In the genomic region with DNA sequence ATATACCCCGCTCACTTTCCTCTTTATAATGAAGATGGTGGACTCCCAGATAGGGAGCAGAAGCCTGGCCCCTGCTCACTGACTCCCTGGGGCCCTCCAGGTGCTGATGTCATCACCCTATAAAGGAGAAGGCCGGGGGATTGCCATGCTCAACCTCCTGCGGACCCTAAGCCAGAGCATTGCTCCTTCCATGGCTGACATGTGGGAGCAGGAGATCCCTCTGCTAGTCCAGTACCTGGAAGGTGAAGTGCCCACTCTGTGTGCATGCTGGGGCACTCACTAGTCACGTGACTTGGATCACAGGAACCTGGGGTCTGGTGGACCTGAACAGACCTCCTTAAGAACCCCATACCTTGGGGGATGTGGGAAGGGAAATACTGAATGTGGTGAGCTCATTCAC, we compare ENCODE assay signal across 15 mouse cellular contexts. TPM values are rescaled to one million over a fixed set of nuclear protein-coding genes. Genes with fewer than 3 reads are reported as not detected.
DNase-seq lines count a peak whose midpoint lies in the region; ATAC-seq and TF ChIP-seq lines count a peak whose summit lies in the region.
"Had no signal": no experiment of that assay in that cellular context is flagged by ENCODE, and none has a peak within 500 bp of the region (broad histone marks: within the 10 kb centered on the region; RNA-seq: fewer than 3 reads in every experiment).

No protein-coding gene starts in this region.

- 71% methylated on average over 4 of the region's 4 CpGs for WGBS in embryonic facial prominence, embryonic 11.5 days
- WGBS in embryonic facial prominence, embryonic 10.5 days, result 74% methylated on average over 4 of the region's 4 CpGs
- 76% methylated on average over 4 of the region's 4 CpGs for WGBS in hindbrain, embryonic 12.5 days
- 75% methylated on average over 4 of the region's 4 CpGs for WGBS in hindbrain, embryonic 16.5 days
- 73% methylated on average over 4 of the region's 4 CpGs for WGBS in neural tube, embryonic 15.5 days
- 70% methylated on average over 4 of the region's 4 CpGs for WGBS in stomach, postnatal 0 days

- TF ChIP-seq CTCF in stomach, postnatal 0 days (IDR thresholded peaks at IDR 0.05; ENCODE audit: low read depth), result no peak

- no peak overlapping the region for H3K4me3 ChIP-seq in embryonic facial prominence, embryonic 11.5 days (ENCODE audit: low read depth, low read length)
- no peak overlapping the region for H3K4me3 ChIP-seq in embryonic facial prominence, embryonic 10.5 days
- no peak overlapping the region for H3K4me3 ChIP-seq in hindbrain, embryonic 12.5 days
- H3K4me3 ChIP-seq in hindbrain, embryonic 16.5 days (ENCODE audit: low read length), result no peak overlapping the region
- no peak overlapping the region for H3K4me3 ChIP-seq in neural tube, embryonic 15.5 days (replicated peaks)
- no peak overlapping the region for H3K4me3 ChIP-seq in stomach, postnatal 0 days (ENCODE audit: low read depth, low read length)
- H3K4me3 ChIP-seq: limb, embryonic 12.5 days; myocyte had no signal

- H3K36me3 ChIP-seq in embryonic facial prominence, embryonic 11.5 days (replicated peaks; ENCODE audit: control insufficient read depth, insufficient read depth, low read depth, low read length), result no peaks in the 10 kb centered on the region
- H3K36me3 ChIP-seq in embryonic facial prominence, embryonic 10.5 days (replicated peaks), result no peaks in the 10 kb centered on the region
- H3K36me3 ChIP-seq in hindbrain, embryonic 12.5 days, result no peaks in the 10 kb centered on the region
- H3K36me3 ChIP-seq in hindbrain, embryonic 16.5 days (ENCODE audit: control insufficient read depth, insufficient read depth, low read length), result no peaks in the 10 kb centered on the region
- H3K36me3 ChIP-seq in neural tube, embryonic 15.5 days, result no peaks in the 10 kb centered on the region
- no peaks in the 10 kb centered on the region for H3K36me3 ChIP-seq in stomach, postnatal 0 days (ENCODE audit: control insufficient read depth, insufficient read depth, low read length)
- H3K36me3 ChIP-seq: limb, embryonic 12.5 days had no signal

- no peak overlapping the region for H3K27ac ChIP-seq in embryonic facial prominence, embryonic 11.5 days (replicated peaks; ENCODE audit: low read depth, low read length)
- no peak overlapping the region for H3K27ac ChIP-seq in embryonic facial prominence, embryonic 10.5 days (replicated peaks)
- H3K27ac ChIP-seq in hindbrain, embryonic 12.5 days, result no peak overlapping the region
- no peak overlapping the region for H3K27ac ChIP-seq in hindbrain, embryonic 16.5 days (ENCODE audit: low read depth, low read length)
- H3K27ac ChIP-seq in neural tube, embryonic 15.5 days (replicated peaks), result no peak overlapping the region
- H3K27ac ChIP-seq in stomach, postnatal 0 days (replicated peaks), result no peak overlapping the region
- H3K27ac ChIP-seq: limb, embryonic 12.5 days had no signal

- no peak for DNase-seq in embryonic facial prominence, embryonic 11.5 days (ENCODE audit: low spot score)
- DNase-seq in embryonic facial prominence, embryonic 10.5 days (ENCODE audit: low spot score), result no peak
- no peak for DNase-seq in neural tube, embryonic 10.5 days (ENCODE audit: extremely low spot score, low spot score)
- DNase-seq in stomach, postnatal 0 days (ENCODE audit: low spot score), result no peak
- DNase-seq in ovary, postnatal 10 days (ENCODE audit: low spot score), result no peak
- DNase-seq: cerebellum, adult 9-11 months; kidney, adult 11 months; kidney, postnatal 14 days had no signal

- no peak overlapping the region for H3K4me2 ChIP-seq in embryonic facial prominence, embryonic 11.5 days (ENCODE audit: low read depth, low read length)
- H3K4me2 ChIP-seq in hindbrain, embryonic 12.5 days (replicated peaks), result no peak overlapping the region
- no peak overlapping the region for H3K4me2 ChIP-seq in hindbrain, embryonic 16.5 days (ENCODE audit: low read length)
- no peak overlapping the region for H3K4me2 ChIP-seq in neural tube, embryonic 15.5 days
- no peak overlapping the region for H3K4me2 ChIP-seq in stomach, postnatal 0 days (replicated peaks; ENCODE audit: low read depth)
- H3K4me2 ChIP-seq: limb, embryonic 12.5 days had no signal

- H3K4me1 ChIP-seq in embryonic facial prominence, embryonic 11.5 days (ENCODE audit: control insufficient read depth, insufficient read depth, low read length), result no peaks in the 10 kb centered on the region
- H3K4me1 ChIP-seq in embryonic facial prominence, embryonic 10.5 days, result no peaks in the 10 kb centered on the region
- no peaks in the 10 kb centered on the region for H3K4me1 ChIP-seq in hindbrain, embryonic 12.5 days
- no peaks in the 10 kb centered on the region for H3K4me1 ChIP-seq in hindbrain, embryonic 16.5 days (ENCODE audit: control insufficient read depth, insufficient read depth, low read depth, low read length)
- no peaks in the 10 kb centered on the region for H3K4me1 ChIP-seq in neural tube, embryonic 15.5 days
- H3K4me1 ChIP-seq in stomach, postnatal 0 days (replicated peaks; ENCODE audit: control insufficient read depth, insufficient read depth), result no peaks in the 10 kb centered on the region
- H3K4me1 ChIP-seq: limb, embryonic 12.5 days had no signal

- no peak for TF ChIP-seq EP300 in stomach, postnatal 0 days (optimal IDR thresholded peaks at IDR 0.05)

- ATAC-seq in embryonic facial prominence, embryonic 11.5 days (replicated peaks; ENCODE audit: insufficient number of reproducible peaks, low FRiP score, low TSS enrichment, low read depth), result 0 out of 2 replicates have a peak, but pooled peaks have one; percentile 3
- ATAC-seq in hindbrain, embryonic 12.5 days (ENCODE audit: low FRiP score), result peak; percentile 13
- ATAC-seq in hindbrain, embryonic 16.5 days, result no peak
- ATAC-seq in neural tube, embryonic 15.5 days (ENCODE audit: low FRiP score), result peak; percentile 1; the same call in 1 of the 2 replicates
- ATAC-seq in stomach, postnatal 0 days (ENCODE audit: low FRiP score, low TSS enrichment), result 0 out of 2 replicates have a peak, but pooled peaks have one; percentile 3
- ATAC-seq: activated CD4-positive, CD25-positive, alpha-beta regulatory T cell, adult 4 months had no signal

- H3K9me3 ChIP-seq in embryonic facial prominence, embryonic 11.5 days (replicated peaks; ENCODE audit: control insufficient read depth, low read length), result peaks cover 88% of the 10 kb centered on the region
- peaks cover 95% of the 10 kb centered on the region for H3K9me3 ChIP-seq in embryonic facial prominence, embryonic 10.5 days
- peaks cover 92% of the 10 kb centered on the region for H3K9me3 ChIP-seq in hindbrain, embryonic 12.5 days (replicated peaks)
- peaks cover 90% of the 10 kb centered on the region for H3K9me3 ChIP-seq in hindbrain, embryonic 16.5 days (ENCODE audit: control insufficient read depth, low read length)
- H3K9me3 ChIP-seq in neural tube, embryonic 15.5 days (replicated peaks), result peaks cover 90% of the 10 kb centered on the region
- H3K9me3 ChIP-seq in stomach, postnatal 0 days (ENCODE audit: control insufficient read depth, low read length), result peaks cover 61% of the 10 kb centered on the region

- H3K9ac ChIP-seq in embryonic facial prominence, embryonic 11.5 days (replicated peaks; ENCODE audit: low read length), result no peak overlapping the region
- H3K9ac ChIP-seq in hindbrain, embryonic 12.5 days, result no peak overlapping the region
- H3K9ac ChIP-seq in hindbrain, embryonic 16.5 days (ENCODE audit: low read depth, low read length), result no peak overlapping the region
- no peak overlapping the region for H3K9ac ChIP-seq in neural tube, embryonic 15.5 days (replicated peaks)
- H3K9ac ChIP-seq in stomach, postnatal 0 days (ENCODE audit: low read length), result no peak overlapping the region
- H3K9ac ChIP-seq: limb, embryonic 12.5 days had no signal

- no peaks in the 10 kb centered on the region for H3K27me3 ChIP-seq in embryonic facial prominence, embryonic 11.5 days (ENCODE audit: control insufficient read depth, insufficient read depth, low read length)
- H3K27me3 ChIP-seq in embryonic facial prominence, embryonic 10.5 days (replicated peaks; ENCODE audit: low read depth, poor library complexity, severe bottlenecking), result no peaks in the 10 kb centered on the region
- H3K27me3 ChIP-seq in hindbrain, embryonic 12.5 days, result no peaks in the 10 kb centered on the region
- H3K27me3 ChIP-seq in hindbrain, embryonic 16.5 days (replicated peaks; ENCODE audit: control insufficient read depth, insufficient read depth, low read length), result no peaks in the 10 kb centered on the region
- no peaks in the 10 kb centered on the region for H3K27me3 ChIP-seq in neural tube, embryonic 15.5 days (replicated peaks)
- H3K27me3 ChIP-seq in stomach, postnatal 0 days (ENCODE audit: control insufficient read depth, insufficient read depth, low read length), result no peaks in the 10 kb centered on the region; the same call in 1 of the 2 replicates
- H3K27me3 ChIP-seq: limb, embryonic 12.5 days had no signal

RNA-seq across cellular contexts. Expression of a gene that starts 13.8 kb away (rescaled TPM):
- polyA plus RNA-seq in embryonic facial prominence, embryonic 11.5 days (2014; fragmentation: Nextera tagmentation; extraction: Ambion mirVana), result 1.00 and 1.7 TPM in 2 replicates
- polyA plus RNA-seq in embryonic facial prominence, embryonic 10.5 days (2016; fragmentation: Nextera tagmentation; extraction: Ambion mirVana), result 1.0 and 1.1 TPM in 2 replicates
- polyA plus RNA-seq in hindbrain, embryonic 12.5 days (2016; fragmentation: Nextera tagmentation; extraction: Ambion mirVana), result 1.0 and 1.3 TPM in 2 replicates
- 0.45 and 0.54 TPM in 2 replicates for polyA plus RNA-seq in hindbrain, embryonic 16.5 days (2015; fragmentation: Nextera tagmentation; extraction: Ambion mirVana)
- polyA plus RNA-seq in neural tube, embryonic 15.5 days (2015; fragmentation: Nextera tagmentation; extraction: Ambion mirVana), result 0.41 and 0.69 TPM in 2 replicates
- polyA plus RNA-seq in stomach, postnatal 0 days (2015; fragmentation: Nextera tagmentation; extraction: Ambion mirVana), result 0.54 and 0.84 TPM in 2 replicates

RNA-seq across cellular contexts. Expression of a gene that starts 28.8 kb away (rescaled TPM):
- polyA plus RNA-seq in embryonic facial prominence, embryonic 11.5 days (2014; fragmentation: Nextera tagmentation; extraction: Ambion mirVana), result not detected in 2 replicates
- not detected in 2 replicates for polyA plus RNA-seq in embryonic facial prominence, embryonic 10.5 days (2016; fragmentation: Nextera tagmentation; extraction: Ambion mirVana)
- not detected in 2 replicates for polyA plus RNA-seq in hindbrain, embryonic 12.5 days (2016; fragmentation: Nextera tagmentation; extraction: Ambion mirVana)
- polyA plus RNA-seq in hindbrain, embryonic 16.5 days (2015; fragmentation: Nextera tagmentation; extraction: Ambion mirVana), result not detected in 2 replicates
- 0.34 TPM in 1 of 2 replicates, not detected in the other for polyA plus RNA-seq in neural tube, embryonic 15.5 days (2015; fragmentation: Nextera tagmentation; extraction: Ambion mirVana)
- 23.6 and 24.8 TPM in 2 replicates for polyA plus RNA-seq in stomach, postnatal 0 days (2015; fragmentation: Nextera tagmentation; extraction: Ambion mirVana)
- polyA plus RNA-seq: activated CD4-positive, CD25-positive, alpha-beta regulatory T cell, adult 4 months; limb, embryonic 12.5 days; myocyte had no signal

RNA-seq across cellular contexts. Expression of a gene that starts 35.0 kb away (rescaled TPM):
- 12.0 and 16.3 TPM in 2 replicates for polyA plus RNA-seq in embryonic facial prominence, embryonic 11.5 days (2014; fragmentation: Nextera tagmentation; extraction: Ambion mirVana)
- 10.6 and 12.2 TPM in 2 replicates for polyA plus RNA-seq in embryonic facial prominence, embryonic 10.5 days (2016; fragmentation: Nextera tagmentation; extraction: Ambion mirVana)
- polyA plus RNA-seq in hindbrain, embryonic 12.5 days (2016; fragmentation: Nextera tagmentation; extraction: Ambion mirVana), result 14.1 and 19.0 TPM in 2 replicates
- polyA plus RNA-seq in hindbrain, embryonic 16.5 days (2015; fragmentation: Nextera tagmentation; extraction: Ambion mirVana), result 11.6 and 12.1 TPM in 2 replicates
- polyA plus RNA-seq in neural tube, embryonic 15.5 days (2015; fragmentation: Nextera tagmentation; extraction: Ambion mirVana), result 11.9 and 13.7 TPM in 2 replicates
- polyA plus RNA-seq in stomach, postnatal 0 days (2015; fragmentation: Nextera tagmentation; extraction: Ambion mirVana), result 7.2 and 8.2 TPM in 2 replicates
- polyA plus RNA-seq: myocyte had no signal

RNA-seq across cellular contexts. Expression of a gene that starts 36.9 kb away (rescaled TPM):
- 139 and 152 TPM in 2 replicates for polyA plus RNA-seq in embryonic facial prominence, embryonic 11.5 days (2014; fragmentation: Nextera tagmentation; extraction: Ambion mirVana)
- 219 and 220 TPM in 2 replicates for polyA plus RNA-seq in embryonic facial prominence, embryonic 10.5 days (2016; fragmentation: Nextera tagmentation; extraction: Ambion mirVana)
- 167 and 169 TPM in 2 replicates for polyA plus RNA-seq in hindbrain, embryonic 12.5 days (2016; fragmentation: Nextera tagmentation; extraction: Ambion mirVana)
- 66.4 and 80.3 TPM in 2 replicates for polyA plus RNA-seq in hindbrain, embryonic 16.5 days (2015; fragmentation: Nextera tagmentation; extraction: Ambion mirVana)
- polyA plus RNA-seq in neural tube, embryonic 15.5 days (2015; fragmentation: Nextera tagmentation; extraction: Ambion mirVana), result 63.6 and 84.0 TPM in 2 replicates
- polyA plus RNA-seq in stomach, postnatal 0 days (2015; fragmentation: Nextera tagmentation; extraction: Ambion mirVana), result 30.0 and 34.1 TPM in 2 replicates

RNA-seq across cellular contexts. Expression of a gene that starts 36.9 kb away (rescaled TPM):
- not detected in 2 replicates for polyA plus RNA-seq in embryonic facial prominence, embryonic 11.5 days (2014; fragmentation: Nextera tagmentation; extraction: Ambion mirVana)
- polyA plus RNA-seq in embryonic facial prominence, embryonic 10.5 days (2016; fragmentation: Nextera tagmentation; extraction: Ambion mirVana), result not detected in 2 replicates
- not detected in 2 replicates for polyA plus RNA-seq in hindbrain, embryonic 12.5 days (2016; fragmentation: Nextera tagmentation; extraction: Ambion mirVana)
- polyA plus RNA-seq in hindbrain, embryonic 16.5 days (2015; fragmentation: Nextera tagmentation; extraction: Ambion mirVana), result 0.10 and 0.14 TPM in 2 replicates
- 0.11 and 0.14 TPM in 2 replicates for polyA plus RNA-seq in neural tube, embryonic 15.5 days (2015; fragmentation: Nextera tagmentation; extraction: Ambion mirVana)
- polyA plus RNA-seq in stomach, postnatal 0 days (2015; fragmentation: Nextera tagmentation; extraction: Ambion mirVana), result 0.02 and 0.06 TPM in 2 replicates
- polyA plus RNA-seq: activated CD4-positive, CD25-positive, alpha-beta regulatory T cell, adult 4 months; limb, embryonic 12.5 days; liver, embryonic 16.5 days had no signal

Comparison
In these comparisons a context has a peak if more than half of its experiments do, and no peak if none do; other contexts are left out.
1. RNA of a gene that starts 28.8 kb away (polyA plus RNA-seq): 23.6 to 24.8 TPM in stomach, postnatal 0 days; not detected in embryonic facial prominence, embryonic 10.5 days, not detected in embryonic facial prominence, embryonic 11.5 days, not detected in hindbrain, embryonic 12.5 days, not detected in hindbrain, embryonic 16.5 days and 0.34 TPM in neural tube, embryonic 15.5 days; every median in the first group is over 10 times any median in the second.